Mouse (Mus musculus) E14TG2a.4 (cell line): ENCODE results near the gene Tenm4.

Source experiments
- CTCF ChIP-seq: conservative IDR thresholded peaks from 2 replicates; pipeline ENCODE4 v1.5.1; 2014; ENCODE audit warnings: low read length
- NANOG ChIP-seq: IDR thresholded peaks from 2 replicates; pipeline ENCODE4 v1.6.1; 2014; ENCODE audit warnings: borderline replicate concordance, low read length, mixed read lengths
- POU5F1 ChIP-seq: IDR thresholded peaks from 2 replicates; pipeline ENCODE4 v1.6.1; 2014; ENCODE audit warnings: low read length, borderline replicate concordance

DNA sequence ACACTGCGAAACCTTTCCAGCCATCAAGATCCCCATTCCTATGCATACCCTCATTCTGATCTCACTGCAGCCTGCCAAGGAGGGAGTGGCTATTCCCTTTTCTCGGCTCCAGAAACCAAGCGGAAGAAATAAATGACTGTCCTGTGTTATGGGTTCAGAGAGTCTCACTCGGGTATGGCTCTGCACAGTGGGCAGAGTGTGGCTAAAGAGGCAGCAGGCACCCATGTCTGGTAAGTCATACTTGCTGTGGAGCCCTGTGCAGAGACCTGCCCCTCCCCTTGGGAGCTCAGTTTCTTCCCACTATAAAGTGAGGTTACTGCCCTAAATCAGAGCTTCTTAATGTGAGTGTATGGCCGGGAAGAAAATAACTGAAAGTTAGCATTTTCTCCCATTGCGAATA, 171.9 kb downstream of the Tenm4 start:
- no peak for TF ChIP-seq CTCF
- no peak for TF ChIP-seq NANOG
- TF ChIP-seq POU5F1: no peak
